Mouse (Mus musculus): Measurements from ENCODE around the gene Gdf9.

- TF ChIP-seq E2F4 (IDR thresholded peaks at IDR 0.05; ENCODE audit: insufficient read depth) (no peak), POLR2A (IDR thresholded peaks at IDR 0.05; ENCODE audit: insufficient read length, low read depth) (no peak)
Measured at GRCm38 (mm10) chr11:53486351-53486750, 55.5 kb downstream of the Gdf9 start.
